Mouse (Mus musculus) heart, postnatal 0 days (tissue): ENCODE data around the gene Pigv. TPM values are rescaled to one million over a fixed set of nuclear protein-coding genes. Genes with fewer than 3 reads are reported as not detected.
A peak's percentile ranks its signal among the peaks of the same experiment; 100 is the strongest.

ENCODE experiments used
- ATAC-seq: fragments of 200-750 bp; cut with Nextera tagmentation; 2 replicates; pipeline ENCODE4 v1.8.0; 2017; ENCODE audit warnings: low read depth, moderate number of reproducible peaks, moderate library complexity; ENCODE audit not compliant: insufficient read depth
- DNase-seq: peaks from one replicate; pipeline ENCODE4 v3.0.0-alpha.2; 2016; ENCODE audit warnings: low spot score
- H3K27ac ChIP-seq: fragments of 300-500 bp; sonication (generic); 2 replicates; pipeline ENCODE4 v1.5.1; 2014; ENCODE audit warnings: low read depth, mild to moderate bottlenecking
- H3K27me3 ChIP-seq: fragments of 300-500 bp; sonication (generic); 2 replicates; pipeline ENCODE4 v1.6.1; 2014; ENCODE audit warnings: low read length, mixed read lengths; ENCODE audit not compliant: control insufficient read depth, insufficient read depth
- H3K36me3 ChIP-seq: fragments of 300-500 bp; sonication (generic); replicated peaks from 2 replicates; pipeline ENCODE4 v1.6.1; 2014; ENCODE audit warnings: low read length, mixed read lengths; ENCODE audit not compliant: control insufficient read depth, insufficient read depth
- H3K4me1 ChIP-seq: fragments of 300-500 bp; sonication (generic); 2 replicates; pipeline ENCODE4 v1.6.1; 2014; ENCODE audit warnings: antibody characterized with exemption; ENCODE audit not compliant: control insufficient read depth, insufficient read depth
- H3K4me2 ChIP-seq: fragments of 300-500 bp; sonication (generic); 2 replicates; pipeline ENCODE4 v1.6.1; 2014; ENCODE audit warnings: low read depth, mild to moderate bottlenecking, low read length, moderate library complexity
- H3K4me3 ChIP-seq: fragments of 300-500 bp; sonication (generic); 2 replicates; pipeline ENCODE4 v1.5.1; 2014; ENCODE audit warnings: low read depth, low read length
- H3K9ac ChIP-seq: fragments of 300-500 bp; sonication (generic); replicated peaks from 2 replicates; pipeline ENCODE4 v1.6.1; 2014; ENCODE audit warnings: low read depth, low read length, mixed read lengths
- H3K9me3 ChIP-seq: fragments of 300-500 bp; sonication (generic); replicated peaks from 2 replicates; pipeline ENCODE4 v1.6.1; 2016; ENCODE audit warnings: low read length; ENCODE audit not compliant: control insufficient read depth
- CTCF ChIP-seq: IDR thresholded peaks from 2 replicates; pipeline ENCODE4 v1.5.1; 2016; ENCODE audit warnings: antibody characterized with exemption, control low read depth, low read depth
- EP300 ChIP-seq: IDR thresholded peaks from 2 replicates; pipeline ENCODE4 v1.6.1; 2016; ENCODE audit warnings: antibody characterized with exemption, low read depth
- WGBS: fragments of 180-500 bp; shearing (Covaris S2); extraction: QIAGEN DNeasy Blood & Tissue Kit; methylation state at CpG from one replicate; pipeline ENCODE4 v1.1.7; 2014; 5-methylcytosine and 5-hydroxymethylcytosine counted together
- polyA plus RNA-seq: library from polyadenylated mRNA; unstranded; fragments of >200 nt; fragmentation: Nextera tagmentation; extraction: Ambion mirVana; gene quantifications from 2 replicates; pipeline ENCODE4 v1.2.1, GENCODE M21; 2015
- total RNA-seq: library from RNA; depleted of rRNA; stranded (reverse); fragments of >200 nt; gene quantifications from 2 replicates; pipeline ENCODE4 v1.2.3, GENCODE M21; 2014; ENCODE audit warnings: low replicate concordance

Gene Pigv
- total and polyA plus RNA-seq, 2 experiments from 2014 or later, result 13.5 to 13.7 TPM

GRCm38 (mm10) chr4:133630326-133630920 is 42.0 kb downstream of the Pigv start:
- ATAC-seq (no peak), DNase-seq (no peak)
- Histone ChIP-seq H3K4me2 (no peak overlapping the region), H3K27me3 (no peaks in the 10 kb centered on the region), H3K36me3 (peaks cover 13% of the 10 kb centered on the region), H3K4me1 (no peaks in the 10 kb centered on the region), H3K9me3 (no peaks in the 10 kb centered on the region), H3K4me3 (no peak overlapping the region), H3K27ac (no peak overlapping the region), H3K9ac (no peak overlapping the region)
- WGBS, result 82% methylated on average over 8 of the region's 8 CpGs
- TF ChIP-seq EP300, result no peak
- no peak for TF ChIP-seq CTCF

GRCm38 (mm10) chr4:133629191-133629590 is 43.3 kb downstream of the Pigv start:
- Histone ChIP-seq H3K4me2 (no peak overlapping the region), H3K4me1 (no peaks in the 10 kb centered on the region)
- 68% methylated on average over 7 of the region's 7 CpGs for WGBS

GRCm38 (mm10) chr4:133628517-133628916 is 43.9 kb downstream of the Pigv start:
- TF ChIP-seq CTCF (no peak), EP300 (no peak)
- Histone ChIP-seq H3K9me3 (no peaks in the 10 kb centered on the region), H3K4me1 (no peaks in the 10 kb centered on the region), H3K4me3 (no peak overlapping the region), H3K27me3 (no peaks in the 10 kb centered on the region), H3K36me3 (peaks cover 26% of the 10 kb centered on the region), H3K4me2 (no peak overlapping the region), H3K27ac (no peak overlapping the region), H3K9ac (no peak overlapping the region)
- DNase-seq (no peak), ATAC-seq (no peak)
- WGBS, result 76% methylated on average over 2 of the region's 2 CpGs

More at GRCm38 (mm10) chr4:133629191-133629590, 43.3 kb downstream of the Pigv start:
- peaks cover 20% of the 10 kb centered on the region for H3K36me3 ChIP-seq
- ATAC-seq, result no peak
- no peak overlapping the region for H3K9ac ChIP-seq
- no peak for TF ChIP-seq CTCF
- no peak for TF ChIP-seq EP300
- no peaks in the 10 kb centered on the region for H3K27me3 ChIP-seq
- H3K9me3 ChIP-seq, result no peaks in the 10 kb centered on the region
- no peak overlapping the region for H3K4me3 ChIP-seq
- no peak for DNase-seq
- H3K27ac ChIP-seq, result no peak overlapping the region

- TF ChIP-seq EP300 (no peak), CTCF (no peak)
- no peaks in the 10 kb centered on the region for H3K4me1 ChIP-seq
- 0 out of 2 replicates have a peak overlapping the region, but pooled peaks have one; percentile 86 for H3K27ac ChIP-seq
- DNase-seq, result no peak
- peaks cover 27% of the 10 kb centered on the region for H3K36me3 ChIP-seq
- H3K9ac ChIP-seq, result no peak overlapping the region
- H3K4me2 ChIP-seq, result no peak overlapping the region
- H3K27me3 ChIP-seq, result no peaks in the 10 kb centered on the region
- 93% methylated on average over 14 of the region's 14 CpGs for WGBS
- no peaks in the 10 kb centered on the region for H3K9me3 ChIP-seq
- no peak for ATAC-seq
- H3K4me3 ChIP-seq, result no peak overlapping the region
Observed at GRCm38 (mm10) chr4:133627039-133627438, 45.4 kb downstream of the Pigv start.

- H3K9me3 ChIP-seq, result no peaks in the 10 kb centered on the region
- ATAC-seq, result no peak
- no peak for DNase-seq
- no peaks in the 10 kb centered on the region for H3K27me3 ChIP-seq
- H3K27ac ChIP-seq, result peak overlapping the region; percentile 86
- H3K36me3 ChIP-seq, result peaks cover 27% of the 10 kb centered on the region
- no peaks in the 10 kb centered on the region for H3K4me1 ChIP-seq
- H3K4me3 ChIP-seq, result no peak overlapping the region
- H3K4me2 ChIP-seq, result no peak overlapping the region
- 88% methylated on average over 9 of the region's 9 CpGs for WGBS
- no peak overlapping the region for H3K9ac ChIP-seq
- TF ChIP-seq EP300 (no peak), CTCF (no peak)
Observed at GRCm38 (mm10) chr4:133626621-133627020, 45.8 kb downstream of the Pigv start.

- Histone ChIP-seq H3K4me3 (no peak overlapping the region), H3K36me3 (peaks cover 27% of the 10 kb centered on the region), H3K9ac (no peak overlapping the region), H3K4me2 (0 out of 2 replicates have a peak overlapping the region, but pooled peaks have one; percentile 6), H3K4me1 (no peaks in the 10 kb centered on the region), H3K9me3 (no peaks in the 10 kb centered on the region), H3K27me3 (no peaks in the 10 kb centered on the region), H3K27ac (peak overlapping the region; percentile 86)
- no peak for TF ChIP-seq EP300
- TF ChIP-seq CTCF, result no peak
- DNase-seq (no peak), ATAC-seq (no peak)
- 55% methylated on average over 5 of the region's 5 CpGs for WGBS
Observed at GRCm38 (mm10) chr4:133626221-133626620, 46.2 kb downstream of the Pigv start.
